Mouse (Mus musculus) R1 (cell line): ENCODE results near the gene Gm21425.
"Not testable (repeated sequence)": the region's sequence is repeated elsewhere in the genome, so short reads cannot be mapped to it uniquely, and the experiment has no call there.

ENCODE experiments used
- DNase-seq: peaks from one replicate; pipeline ENCODE4 v3.0.0-alpha.2; 2018; ENCODE audit warnings: low read depth, low spot score

Gm21425 gene

DNA sequence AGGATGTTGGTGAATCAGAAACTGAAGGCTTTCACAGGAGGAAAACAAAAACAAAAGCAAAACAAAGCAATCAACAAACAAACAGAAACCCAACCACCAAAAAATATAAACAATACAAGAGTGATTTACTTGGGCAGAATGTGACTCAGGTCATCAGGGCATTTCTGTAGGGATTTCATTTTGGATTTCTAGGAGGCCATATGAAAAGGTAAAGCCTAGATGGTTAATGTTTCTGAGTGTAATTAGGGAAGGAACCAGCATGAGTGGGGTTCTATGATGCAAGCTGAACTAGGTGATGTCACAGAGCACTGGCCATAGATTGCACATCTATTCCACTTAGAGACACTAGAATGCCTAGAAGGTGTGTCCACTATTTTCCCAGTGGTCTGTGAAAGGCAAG lies at the start of gene Gm21425:
Gene Gm21425 (plus strand): TSS at position 301 of the 400 bp plus-strand sequence.
- not testable (repeated sequence) for DNase-seq

DNA sequence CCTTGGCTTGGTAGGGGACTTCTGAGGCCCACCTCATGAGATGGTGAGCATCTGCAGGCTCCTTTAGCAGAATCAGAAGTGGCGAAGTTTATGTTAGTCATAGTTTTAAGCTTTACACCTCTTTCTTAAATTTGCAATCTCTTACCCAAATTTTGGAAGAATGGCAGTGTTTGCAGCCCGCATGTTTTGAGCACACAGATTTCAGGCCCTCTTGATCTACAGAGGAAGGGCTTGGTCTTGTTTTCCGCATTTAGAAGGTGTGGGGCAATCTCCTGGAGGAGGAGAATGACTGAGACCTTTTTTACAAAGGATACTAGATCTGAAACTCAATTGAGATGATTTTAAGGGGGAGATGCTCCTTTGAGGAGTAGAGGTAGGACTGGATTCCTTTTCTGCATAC lies 28.4 kb upstream of the Gm21425 start, which contains the start of gene Gm21891:
Gene Gm21891 (minus strand): TSS at position 101 of the 400 bp plus-strand sequence.
- not testable (repeated sequence) for DNase-seq
